Mouse (Mus musculus) kidney, adult 10 weeks (tissue): Measurements from ENCODE around the gene Tgfb3. TPM values are rescaled to one million over a fixed set of nuclear protein-coding genes. Genes with fewer than 3 reads are reported as not detected.

ENCODE experiments used
- polyA plus RNA-seq: library from polyadenylated mRNA; stranded (reverse); fragments of 350-450 nt; fragmentation: Illumina TruSeq; extraction: RNeasy Lipid Tissue Mini Kit (QIAGEN cat#74804); gene quantifications from one replicate; pipeline ENCODE4 v1.2.3, GENCODE M21; 2014; ENCODE audit warnings: low read depth, low replicate concordance

The Tgfb3 gene
- polyA plus RNA-seq = 0.61 TPM

DNA sequence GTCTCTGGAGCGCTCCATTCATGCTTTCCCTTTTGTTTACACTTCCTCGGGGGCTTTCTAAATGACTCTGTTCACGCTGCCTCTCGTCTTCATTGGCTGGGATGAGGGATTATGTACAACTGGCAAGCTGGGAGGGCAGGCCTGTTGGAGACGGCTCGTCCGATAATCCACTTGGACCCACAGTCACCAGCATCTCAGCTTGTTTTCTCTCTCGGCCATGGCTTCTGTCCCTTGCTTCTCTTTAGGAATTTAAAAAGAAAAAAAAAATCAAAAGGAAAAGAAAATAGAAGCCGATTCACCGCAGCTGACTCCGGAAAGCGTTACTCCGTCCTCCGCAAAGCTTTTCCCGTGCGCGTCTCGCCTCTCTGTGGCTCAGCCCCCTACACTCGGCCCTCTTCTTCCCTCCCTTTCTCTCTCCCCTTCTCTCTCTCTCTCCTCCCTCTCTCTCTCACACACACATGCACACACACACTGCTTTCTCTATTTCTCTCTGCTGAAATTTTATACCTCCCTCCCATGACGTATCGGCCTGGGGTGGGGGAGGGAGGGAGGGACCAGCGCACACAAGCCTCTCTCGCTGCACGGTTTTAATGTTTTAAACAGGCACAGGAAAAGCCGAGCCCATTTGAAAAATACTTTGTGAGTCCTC is at the start of gene Tgfb3:
Gene Tgfb3 (minus strand): TSS at position 489 of the 649 bp plus-strand sequence.

GRCm38 (mm10) chr12:86082481-86083012 is 3.7 kb upstream of the Tgfb3 start, which contains the start of gene Ift43:
Gene Ift43, plus strand, starts transcription at chr12:86082541.

Other genes with a start within 250 kb of the Tgfb3 start
- gene Ift43, start 3.5 kb upstream of the Tgfb3 start, polyA plus RNA-seq = 8.5 TPM
- gene Gpatch2l, start 162.8 kb upstream of the Tgfb3 start, polyA plus RNA-seq = 11.7 TPM